Mouse (Mus musculus) erythroblast, embryonic 14.5 days (primary cell): ENCODE measurements around the gene Slc13a4.

Experiments used
- GATA1 ChIP-seq: IDR thresholded peaks from 2 replicates; pipeline ENCODE4 v1.6.1; 2012; ENCODE audit warnings: low read length, inconsistent platforms, mixed read lengths
- TAL1 ChIP-seq: IDR thresholded peaks from 3 replicates; pipeline ENCODE4 v1.6.1; 2012; ENCODE audit warnings: low read length, inconsistent platforms, mixed read lengths

DNA sequence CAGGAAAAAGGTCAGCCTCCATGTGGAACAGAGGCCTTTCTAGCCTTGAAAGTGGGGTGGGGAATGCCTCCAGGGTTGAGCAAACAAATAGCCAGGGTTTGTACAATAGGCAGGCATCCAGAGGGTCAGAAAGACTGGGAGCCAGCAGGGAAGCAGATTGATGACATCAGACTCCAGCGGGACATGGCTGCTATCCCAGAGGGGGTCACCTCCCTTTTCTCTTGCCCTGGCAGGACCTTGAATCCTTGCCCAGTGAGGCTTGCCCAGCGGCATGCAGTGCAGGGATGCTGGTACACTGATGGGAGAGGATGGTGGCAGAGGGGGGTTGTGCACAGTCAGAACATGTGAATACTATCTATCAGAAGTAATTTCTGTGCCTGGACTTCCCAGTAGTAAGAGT, 10.9 kb downstream of the Slc13a4 start:
- no peak for TF ChIP-seq GATA1
- TF ChIP-seq TAL1 = no peak
